Mouse (Mus musculus) heart, embryonic 16.5 days (tissue): ENCODE measurements around the gene Klf13. TPM values are rescaled to one million over a fixed set of nuclear protein-coding genes. Genes with fewer than 3 reads are reported as not detected.

ENCODE experiments used
- ATAC-seq: fragments of 200-750 bp; cut with Nextera tagmentation; replicated peaks from 2 replicates; pipeline ENCODE4 v1.8.0; 2017; ENCODE audit warnings: moderate number of reproducible peaks; ENCODE audit not compliant: insufficient read depth, low FRiP score; ENCODE audit errors: extremely low read depth
- H3K27ac ChIP-seq: fragments of 300-500 bp; sonication (generic); 2 replicates; pipeline ENCODE4 v1.5.1; 2014; ENCODE audit warnings: mild to moderate bottlenecking, low read length, control low read depth, moderate library complexity
- H3K27me3 ChIP-seq: fragments of 300-500 bp; sonication (generic); 2 replicates; pipeline ENCODE4 v1.6.1; 2014; ENCODE audit warnings: low read length, mixed read lengths; ENCODE audit not compliant: control insufficient read depth, insufficient read depth
- H3K36me3 ChIP-seq: fragments of 300-500 bp; sonication (generic); 2 replicates; pipeline ENCODE4 v1.6.1; 2014; ENCODE audit not compliant: control insufficient read depth, insufficient read depth
- H3K4me1 ChIP-seq: fragments of 300-500 bp; sonication (generic); 2 replicates; pipeline ENCODE4 v1.6.1; 2014; ENCODE audit warnings: low read length, mixed read lengths; ENCODE audit not compliant: control insufficient read depth, insufficient read depth
- H3K4me2 ChIP-seq: fragments of 300-500 bp; sonication (generic); 2 replicates; pipeline ENCODE4 v1.6.1; 2014; ENCODE audit warnings: low read depth, mild to moderate bottlenecking, control low read depth, low read length
- H3K4me3 ChIP-seq: fragments of 300-500 bp; sonication (generic); 2 replicates; pipeline ENCODE4 v1.5.1; 2014; ENCODE audit warnings: mild to moderate bottlenecking, control low read depth, low read length
- H3K9ac ChIP-seq: fragments of 300-500 bp; sonication (generic); 2 replicates; pipeline ENCODE4 v1.6.1; 2014; ENCODE audit warnings: low read length, control low read depth
- H3K9me3 ChIP-seq: fragments of 300-500 bp; sonication (generic); replicated peaks from 2 replicates; pipeline ENCODE4 v1.6.1; 2016; ENCODE audit warnings: low read length; ENCODE audit not compliant: control insufficient read depth
- WGBS: fragments of 180-500 bp; shearing (Covaris S2); extraction: QIAGEN DNeasy Blood & Tissue Kit; methylation state at CpG from one replicate; pipeline ENCODE4 v1.1.7; 2014; 5-methylcytosine and 5-hydroxymethylcytosine counted together
- polyA plus RNA-seq: library from polyadenylated mRNA; unstranded; fragments of >200 nt; fragmentation: Nextera tagmentation; extraction: Ambion mirVana; gene quantifications from 2 replicates; pipeline ENCODE4 v1.2.1, GENCODE M21; 2015

Gene Klf13
- 24.2 and 26.7 TPM in 2 replicates for polyA plus RNA-seq

DNA sequence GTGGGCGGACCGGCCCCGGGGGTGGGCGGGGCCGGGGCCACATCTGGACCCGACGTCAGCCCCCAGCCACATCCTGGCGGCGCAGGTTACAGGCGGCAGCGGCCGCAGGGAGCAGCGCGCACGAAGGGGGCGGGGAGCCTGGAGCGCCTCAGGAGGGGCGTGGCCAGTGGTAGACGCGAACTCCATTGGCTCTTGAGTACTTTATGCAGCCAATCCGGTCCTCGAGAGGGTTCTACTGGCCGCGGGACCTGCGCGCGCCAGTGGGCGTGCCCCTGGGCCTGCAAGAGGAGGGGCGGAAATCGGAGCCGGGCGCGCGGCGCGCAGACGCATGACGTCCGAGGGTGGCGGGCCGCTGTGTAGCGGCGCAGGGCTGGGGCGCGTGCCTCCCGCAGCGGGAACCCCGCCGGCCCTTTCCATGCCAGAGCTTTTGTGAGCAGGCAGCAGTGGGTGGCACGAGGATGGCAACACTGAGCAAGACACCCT lies at the start of gene Klf13:
TSS of gene Klf13 (minus strand) at position 2 of the 483 bp plus-strand sequence.
- peak; percentile 87 for ATAC-seq
- H3K9ac ChIP-seq, result peak within 1 kb of the TSS; percentile 94
- no peaks in the 10 kb centered on the region for H3K36me3 ChIP-seq
- peaks cover 22% of the 10 kb centered on the region for H3K4me1 ChIP-seq
- H3K4me2 ChIP-seq, result peak within 1 kb of the TSS; percentile 90
- WGBS, result 0% methylated on average over 50 of the region's 50 CpGs
- H3K27ac ChIP-seq, result peak within 1 kb of the TSS; percentile 100
- no peaks in the 10 kb centered on the region for H3K27me3 ChIP-seq
- peak within 1 kb of the TSS; percentile 68 for H3K4me3 ChIP-seq
- H3K9me3 ChIP-seq, result no peaks in the 10 kb centered on the region

DNA sequence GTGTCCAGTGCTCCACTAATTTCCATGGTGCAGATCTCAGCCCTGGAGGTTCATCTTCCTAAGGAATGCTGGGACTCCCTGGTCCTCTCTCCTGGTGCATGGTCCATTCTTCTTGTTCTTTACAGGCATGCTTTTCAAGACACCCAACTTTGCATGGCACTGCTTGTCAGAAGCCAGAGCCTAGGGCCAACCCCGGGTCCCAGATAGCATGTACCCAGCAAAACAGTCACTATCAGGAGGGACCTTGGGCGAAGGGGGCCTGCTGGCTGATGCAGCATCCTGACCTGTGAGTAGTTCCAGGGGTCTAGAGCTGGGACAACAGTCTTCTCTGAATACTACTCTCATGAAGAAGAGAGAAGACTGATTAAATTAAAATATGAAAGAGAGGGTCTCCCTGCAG lies 49.7 kb upstream of the Klf13 start:
- Histone ChIP-seq H3K9ac (no peak overlapping the region), H3K9me3 (no peaks in the 10 kb centered on the region), H3K27ac (no peak overlapping the region), H3K27me3 (no peaks in the 10 kb centered on the region), H3K36me3 (no peaks in the 10 kb centered on the region), H3K4me1 (peaks cover 7% of the 10 kb centered on the region), H3K4me3 (no peak overlapping the region), H3K4me2 (no peak overlapping the region)
- WGBS, result 80% methylated on average over 2 of the region's 2 CpGs
- ATAC-seq, result no peak

DNA sequence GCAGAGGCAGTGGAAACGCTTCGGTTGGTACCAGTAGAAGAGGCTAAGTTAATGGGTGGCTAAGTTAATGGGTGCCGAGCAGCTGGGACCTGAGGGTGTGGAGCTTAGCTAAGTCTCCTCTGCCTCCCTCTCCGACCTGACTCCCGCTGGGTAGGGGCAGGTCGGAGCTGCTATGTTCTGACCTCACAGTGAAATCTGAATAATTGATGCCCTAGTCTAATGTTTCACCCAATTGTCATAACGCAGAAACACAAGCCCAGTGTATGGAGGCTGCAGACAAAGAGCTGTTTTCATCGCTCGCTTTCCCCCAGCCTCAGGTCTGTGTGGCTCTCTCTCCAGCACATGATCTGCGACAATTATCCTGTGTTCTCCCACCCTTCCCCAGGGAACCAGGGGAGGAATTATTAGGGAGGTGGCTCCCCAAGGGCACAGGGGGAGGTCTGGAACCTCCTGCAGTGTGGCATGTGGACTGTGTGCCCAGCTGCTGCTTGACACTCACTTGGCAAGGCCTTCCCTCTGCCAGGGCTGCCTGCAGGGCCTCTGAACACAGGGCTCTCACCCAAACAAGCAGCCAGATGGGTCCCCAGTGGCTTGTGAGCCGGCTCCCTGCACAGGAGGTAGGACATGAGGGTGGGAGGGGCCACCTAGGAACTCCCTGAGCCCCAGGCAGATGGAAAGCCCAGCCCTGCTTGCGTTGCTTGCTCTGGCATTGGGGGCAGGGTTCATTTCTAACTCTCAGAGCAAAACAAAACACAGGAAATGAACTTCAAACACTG lies 47.9 kb upstream of the Klf13 start:
- H3K9ac ChIP-seq, result peak overlapping the region; percentile 49; the same call in 1 of the 2 replicates

DNA sequence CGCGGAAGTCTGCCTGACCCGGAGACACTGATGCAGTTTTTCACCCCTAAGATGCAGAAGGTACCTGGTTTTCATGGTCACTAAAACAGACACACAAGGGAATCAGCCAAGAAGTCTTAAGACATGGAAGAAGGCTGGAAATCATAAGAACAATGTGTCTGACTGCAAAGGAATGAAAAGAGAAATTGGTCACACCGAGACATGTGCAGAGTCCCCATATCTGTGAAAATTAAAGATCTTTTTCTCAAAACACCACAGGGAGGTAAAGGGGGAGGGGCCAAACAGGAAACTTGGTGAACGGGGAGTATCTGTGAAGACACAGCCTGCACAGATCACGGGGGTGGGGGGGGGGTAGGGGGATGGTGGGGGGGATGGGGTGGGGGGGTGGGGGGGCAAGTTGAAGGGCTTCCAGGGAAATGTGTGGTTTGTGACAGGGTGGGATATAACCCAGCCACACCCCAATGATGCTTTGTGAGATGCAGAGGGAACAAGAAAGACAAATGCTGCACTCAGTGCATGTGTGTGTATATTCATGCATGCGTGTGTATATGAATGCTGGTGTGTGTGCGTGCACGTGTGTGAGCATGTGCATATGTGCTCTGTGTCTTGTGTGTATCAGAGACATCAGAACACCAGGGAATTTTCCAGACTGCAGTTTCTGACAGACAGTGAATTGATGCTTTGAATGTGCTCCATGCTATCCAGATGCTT lies 47.1 kb upstream of the Klf13 start:
- Histone ChIP-seq H3K36me3 (no peaks in the 10 kb centered on the region), H3K4me3 (no peak overlapping the region), H3K4me1 (peaks cover 4% of the 10 kb centered on the region; the same call in 1 of the 2 replicates), H3K27ac (peak overlapping the region; percentile 24; the same call in 1 of the 2 replicates), H3K27me3 (no peaks in the 10 kb centered on the region), H3K9ac (no peak overlapping the region), H3K9me3 (no peaks in the 10 kb centered on the region), H3K4me2 (no peak overlapping the region)
- ATAC-seq, result no peak
- WGBS, result 64% methylated on average over 9 of the region's 9 CpGs

More for the DNA sequence above, 47.9 kb upstream of the Klf13 start:
- Histone ChIP-seq H3K4me1 (peaks cover 7% of the 10 kb centered on the region), H3K4me2 (no peak overlapping the region), H3K4me3 (no peak overlapping the region), H3K27me3 (no peaks in the 10 kb centered on the region), H3K36me3 (no peaks in the 10 kb centered on the region), H3K9me3 (no peaks in the 10 kb centered on the region), H3K27ac (peak overlapping the region; percentile 24; the same call in 1 of the 2 replicates)
- 50% methylated on average over 12 of the region's 12 CpGs for WGBS
- ATAC-seq, result peak; percentile 61

DNA sequence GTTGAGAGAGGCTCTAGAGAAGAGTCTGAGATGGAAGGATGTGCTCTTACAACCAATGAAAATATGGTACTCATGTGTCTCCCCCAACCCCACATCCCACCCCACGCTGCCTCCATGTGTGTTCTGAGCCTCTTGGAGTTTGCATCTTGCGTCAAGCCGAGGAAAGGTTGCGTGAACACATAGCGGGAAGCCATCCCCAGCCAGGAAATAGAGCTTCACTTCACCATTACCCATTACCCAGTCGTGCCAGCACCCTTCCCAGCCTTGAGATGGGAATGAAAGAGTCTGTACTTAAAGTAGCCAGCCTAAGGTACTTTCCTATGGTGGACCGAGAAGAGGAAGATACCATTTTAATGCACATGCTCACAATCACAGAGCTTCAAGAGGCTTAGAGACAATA lies 46.6 kb upstream of the Klf13 start:
- WGBS, result 78% methylated on average over 7 of the region's 7 CpGs
- no peak overlapping the region for H3K27ac ChIP-seq
- no peak for ATAC-seq
- H3K9me3 ChIP-seq, result no peaks in the 10 kb centered on the region
- H3K4me1 ChIP-seq, result peaks cover 4% of the 10 kb centered on the region; the same call in 1 of the 2 replicates
- no peaks in the 10 kb centered on the region for H3K36me3 ChIP-seq
- H3K9ac ChIP-seq, result no peak overlapping the region
- no peaks in the 10 kb centered on the region for H3K27me3 ChIP-seq
- H3K4me2 ChIP-seq, result no peak overlapping the region
- no peak overlapping the region for H3K4me3 ChIP-seq

DNA sequence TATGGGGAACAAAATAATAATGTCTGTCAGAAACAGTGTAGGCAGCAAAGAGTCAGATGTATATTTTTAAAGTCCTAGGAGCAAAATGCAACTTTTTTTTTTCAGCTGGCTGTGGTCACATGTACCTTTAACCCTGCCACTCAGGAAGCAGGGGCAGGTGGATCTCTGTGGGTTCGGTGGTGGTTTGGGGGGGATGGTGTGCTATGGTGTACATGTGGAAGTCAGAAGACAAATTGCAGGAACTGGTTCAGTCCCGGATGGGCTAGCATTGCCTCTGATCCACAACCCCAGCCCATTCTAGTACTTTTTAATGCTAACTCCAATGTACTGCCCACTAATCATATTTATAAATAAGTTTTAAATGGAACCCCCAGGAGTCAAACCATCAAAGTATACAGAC lies 45.6 kb upstream of the Klf13 start:
- WGBS, result 62% methylated on average over 2 of the region's 2 CpGs
- Histone ChIP-seq H3K27ac (no peak overlapping the region), H3K4me2 (no peak overlapping the region), H3K27me3 (no peaks in the 10 kb centered on the region), H3K9me3 (no peaks in the 10 kb centered on the region), H3K36me3 (no peaks in the 10 kb centered on the region), H3K9ac (no peak overlapping the region), H3K4me3 (no peak overlapping the region), H3K4me1 (peaks cover 4% of the 10 kb centered on the region; the same call in 1 of the 2 replicates)
- ATAC-seq, result no peak

DNA sequence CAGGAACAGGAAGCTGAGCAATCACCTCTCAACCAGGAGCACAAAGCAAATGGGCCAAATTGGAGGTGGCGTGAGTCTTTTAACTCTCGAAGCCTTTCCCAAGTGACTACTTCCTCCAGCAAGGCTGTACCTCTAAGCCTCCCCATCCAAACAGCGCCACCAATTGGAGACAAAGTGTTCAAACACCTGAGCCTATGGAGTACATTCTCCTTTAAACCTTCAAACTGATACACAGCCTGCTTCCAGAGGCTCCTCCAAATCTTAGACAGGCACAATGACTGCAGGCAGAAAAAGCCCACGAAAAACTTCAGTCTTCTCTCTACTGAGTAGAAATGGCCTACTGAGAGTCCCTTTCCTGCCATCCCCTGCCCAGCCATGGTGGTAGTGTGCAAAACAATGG lies 38.9 kb upstream of the Klf13 start:
- Histone ChIP-seq H3K27me3 (no peaks in the 10 kb centered on the region), H3K4me3 (no peak overlapping the region), H3K4me2 (no peak overlapping the region), H3K36me3 (no peaks in the 10 kb centered on the region), H3K4me1 (no peaks in the 10 kb centered on the region), H3K9me3 (peaks cover 4% of the 10 kb centered on the region), H3K9ac (no peak overlapping the region), H3K27ac (no peak overlapping the region)
- ATAC-seq, result no peak
- WGBS, result 80% methylated on average over 4 of the region's 4 CpGs

DNA sequence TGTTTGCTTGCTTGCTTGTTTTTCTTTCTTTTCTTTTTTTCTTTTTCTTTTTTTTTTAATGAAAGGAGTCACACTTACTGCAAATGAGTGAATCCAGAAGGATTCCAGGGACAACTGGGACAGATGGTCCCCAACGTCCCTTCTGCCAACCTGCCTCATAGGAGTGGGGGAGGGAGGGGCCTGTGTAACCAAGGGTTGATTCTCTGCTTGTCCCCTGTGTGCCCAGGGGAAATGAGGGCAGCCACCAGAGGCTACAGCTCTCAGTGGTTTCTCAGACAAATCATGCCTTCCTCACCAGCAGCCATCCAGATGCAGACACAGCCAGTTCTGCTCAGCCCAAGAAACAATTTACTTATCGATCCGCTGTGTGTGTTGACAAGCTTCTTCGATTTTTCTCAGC lies 32.3 kb upstream of the Klf13 start:
- Histone ChIP-seq H3K27ac (no peak overlapping the region), H3K9me3 (no peaks in the 10 kb centered on the region), H3K9ac (no peak overlapping the region), H3K36me3 (no peaks in the 10 kb centered on the region), H3K4me2 (no peak overlapping the region), H3K27me3 (no peaks in the 10 kb centered on the region), H3K4me1 (no peaks in the 10 kb centered on the region), H3K4me3 (no peak overlapping the region)
- no peak for ATAC-seq
- 67% methylated on average over 4 of the region's 4 CpGs for WGBS

DNA sequence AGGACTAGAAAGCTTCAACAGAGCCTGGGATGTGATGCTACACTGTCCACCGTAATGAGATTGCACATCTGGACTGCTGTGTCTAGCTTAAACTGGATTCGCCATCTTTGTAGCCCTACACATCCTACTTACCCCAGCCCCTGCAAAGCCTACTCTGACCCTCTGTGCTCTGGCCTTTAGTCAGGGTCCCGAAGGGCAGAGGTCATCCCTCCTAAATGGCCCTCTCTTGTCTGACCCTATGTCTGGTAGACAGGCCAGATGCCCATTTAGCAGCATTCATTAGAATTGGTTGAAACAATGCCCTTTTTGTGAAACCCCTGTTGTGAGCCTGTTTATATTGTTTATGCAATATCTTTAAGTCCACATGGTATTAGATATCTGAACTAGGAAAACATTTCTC lies 31.2 kb upstream of the Klf13 start:
- Histone ChIP-seq H3K4me2 (no peak overlapping the region), H3K4me3 (no peak overlapping the region), H3K4me1 (peaks cover 5% of the 10 kb centered on the region), H3K9me3 (no peaks in the 10 kb centered on the region), H3K27me3 (no peaks in the 10 kb centered on the region), H3K9ac (no peak overlapping the region), H3K36me3 (no peaks in the 10 kb centered on the region), H3K27ac (no peak overlapping the region)
- 84% methylated on average over 3 of the region's 3 CpGs for WGBS
- no peak for ATAC-seq
